Mouse (Mus musculus): ENCODE measurements around the gene Zbtb7a. TPM values are rescaled to one million over a fixed set of nuclear protein-coding genes. Genes with fewer than 3 reads are reported as not detected.
A peak's percentile ranks its signal among the peaks of the same experiment; 100 is the strongest.

Zbtb7a gene
- polyA plus RNA-seq, 1 experiment: 26.1 TPM

DNA sequence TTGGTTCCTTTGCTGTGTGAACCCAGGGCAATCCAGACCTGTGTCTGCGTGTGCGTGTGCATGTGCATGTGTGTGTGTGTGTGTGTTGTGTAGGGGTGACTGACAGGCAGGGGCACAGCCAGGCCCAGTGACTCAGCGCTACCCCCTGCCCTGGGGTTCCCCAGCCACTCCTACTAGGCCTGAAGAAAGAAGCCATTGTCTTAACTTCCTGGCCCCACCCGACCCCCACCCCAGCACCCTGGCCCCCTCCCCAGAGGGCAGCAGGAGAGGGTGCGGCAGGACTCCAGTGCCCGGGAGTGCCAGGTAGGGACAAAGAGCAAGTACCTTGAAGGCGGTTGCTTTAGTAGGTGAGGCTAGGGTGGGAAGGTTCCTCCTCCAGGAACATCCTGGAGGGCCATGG lies 10.8 kb downstream of the Zbtb7a start:
- H3K36me3 ChIP-seq (ENCODE audit: control insufficient read depth, insufficient read depth): peaks cover 16% of the 10 kb centered on the region
- peak overlapping the region; percentile 72 for H3K4me2 ChIP-seq (ENCODE audit: low read depth)
- peak in 1 of 3 experiments; percentile 31 for TF ChIP-seq MYOD1 (IDR thresholded peaks at IDR 0.05; ENCODE audit: control insufficient read depth in 1 of 3, insufficient read length in 2 of 3, low read depth in 2 of 3)
- TF ChIP-seq TCF3 (IDR thresholded peaks at IDR 0.05; ENCODE audit: insufficient read length, low read depth): no peak
- TF ChIP-seq MAX (IDR thresholded peaks at IDR 0.05; ENCODE audit: low read depth): no peak
- TF ChIP-seq REST (IDR thresholded peaks at IDR 0.05; ENCODE audit: insufficient read depth, insufficient read length): no peak

DNA sequence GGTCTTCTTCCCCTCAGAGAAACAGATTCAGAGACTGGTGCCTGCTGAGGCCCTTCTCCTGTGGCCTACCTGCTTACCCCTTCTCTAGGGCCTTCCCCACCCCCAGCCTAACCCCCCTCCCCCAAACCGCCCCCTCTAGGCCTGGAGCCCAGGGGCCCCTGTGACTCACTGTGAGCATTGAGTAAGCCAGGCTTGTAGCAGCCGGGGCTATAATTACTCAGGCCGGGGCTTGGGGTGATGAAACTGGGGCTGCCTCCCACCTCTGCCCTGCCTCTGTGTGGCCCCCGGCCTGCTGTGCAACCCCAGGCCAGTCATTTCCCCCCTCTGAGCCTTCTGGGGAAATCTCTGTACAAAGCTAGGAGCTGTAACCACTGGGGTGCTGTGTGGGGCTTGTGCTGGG lies 11.3 kb downstream of the Zbtb7a start:
- TF ChIP-seq CEBPB (IDR thresholded peaks at IDR 0.05; ENCODE audit: insufficient read depth, poor library complexity, severe bottlenecking): peak; percentile 45; the same call in 1 of the 2 replicates
- TF ChIP-seq MYOD1 (IDR thresholded peaks at IDR 0.05; ENCODE audit: control insufficient read depth in 1 of 3, insufficient read length in 2 of 3, low read depth in 2 of 3): no peak
- TF ChIP-seq MYOG (IDR thresholded peaks at IDR 0.05; ENCODE audit: control insufficient read depth in 1 of 3, insufficient read depth in 1 of 3, insufficient read length in 2 of 3, low read depth in 2 of 3): no peak
- no peak for TF ChIP-seq E2F4 (IDR thresholded peaks at IDR 0.05; ENCODE audit: insufficient read depth)
- TF ChIP-seq SRF (IDR thresholded peaks at IDR 0.05; ENCODE audit: control insufficient read depth, insufficient read length, low read depth): no peak
- no peak for TF ChIP-seq REST (IDR thresholded peaks at IDR 0.05; ENCODE audit: insufficient read depth, insufficient read length)
- TF ChIP-seq TCF12 (IDR thresholded peaks at IDR 0.05; ENCODE audit: insufficient read depth, poor library complexity, severe bottlenecking): no peak
- no peak for TF ChIP-seq TCF3 (IDR thresholded peaks at IDR 0.05; ENCODE audit: insufficient read length, low read depth)
- H3K4me2 ChIP-seq (ENCODE audit: low read depth): peak overlapping the region; percentile 72
- H3K4me3 ChIP-seq: peak overlapping the region; percentile 5
- H3K27me3 ChIP-seq (ENCODE audit: control insufficient read depth, insufficient read depth, insufficient read length): no peaks in the 10 kb centered on the region
- H3K36me3 ChIP-seq (ENCODE audit: control insufficient read depth, insufficient read depth): peaks cover 16% of the 10 kb centered on the region
- peaks cover 62% of the 10 kb centered on the region for H3K79me2 ChIP-seq (ENCODE audit: control insufficient read depth, insufficient read depth)
- no peak overlapping the region for H3ac ChIP-seq (ENCODE audit: control insufficient read depth, insufficient read length)

More for the DNA sequence above, 10.8 kb downstream of the Zbtb7a start:
- peaks cover 67% of the 10 kb centered on the region for H3K79me2 ChIP-seq (ENCODE audit: control insufficient read depth, insufficient read depth)
- peak overlapping the region; percentile 5 for H3K4me3 ChIP-seq
- no peak overlapping the region for H3ac ChIP-seq (ENCODE audit: control insufficient read depth, insufficient read length)
- H3K27me3 ChIP-seq (ENCODE audit: control insufficient read depth, insufficient read depth, insufficient read length): no peaks in the 10 kb centered on the region

DNA sequence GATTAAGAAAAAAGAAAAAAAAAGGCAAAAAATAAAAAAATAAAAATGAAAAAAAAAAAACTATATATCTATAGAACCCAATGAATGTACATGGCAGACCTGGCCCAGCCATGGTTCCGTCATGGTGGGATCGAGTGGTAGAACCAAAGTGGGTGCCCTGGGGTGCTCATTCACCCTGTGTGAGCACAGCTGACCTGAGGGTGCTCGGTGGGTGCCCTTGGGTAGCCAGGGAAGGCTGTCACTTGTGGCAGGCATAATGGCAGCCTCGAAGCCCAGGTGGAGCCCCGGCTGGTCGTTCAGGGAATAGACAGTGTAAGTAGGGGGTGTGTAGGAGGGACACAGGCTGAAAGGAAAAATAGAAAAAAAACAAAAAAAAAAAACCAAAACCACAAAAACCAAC lies 16.2 kb downstream of the Zbtb7a start:
- TF ChIP-seq MYOG (IDR thresholded peaks at IDR 0.05; ENCODE audit: control insufficient read depth in 1 of 3, insufficient read depth in 1 of 3, insufficient read length in 2 of 3, low read depth in 2 of 3) (no peak), POLR2AphosphoS2 (IDR thresholded peaks at IDR 0.05; ENCODE audit: insufficient read length, low read depth) (peak; percentile 75)
- Histone ChIP-seq H3K27me3 (ENCODE audit: control insufficient read depth, insufficient read depth, insufficient read length) (no peaks in the 10 kb centered on the region), H3K36me3 (ENCODE audit: control insufficient read depth, insufficient read depth) (peaks cover 20% of the 10 kb centered on the region), H3K4me2 (ENCODE audit: low read depth) (no peak overlapping the region), H3K4me3 (no peak overlapping the region), H3ac (ENCODE audit: control insufficient read depth, insufficient read length) (no peak overlapping the region), H3K79me2 (ENCODE audit: control insufficient read depth, insufficient read depth) (peaks cover 19% of the 10 kb centered on the region)

DNA sequence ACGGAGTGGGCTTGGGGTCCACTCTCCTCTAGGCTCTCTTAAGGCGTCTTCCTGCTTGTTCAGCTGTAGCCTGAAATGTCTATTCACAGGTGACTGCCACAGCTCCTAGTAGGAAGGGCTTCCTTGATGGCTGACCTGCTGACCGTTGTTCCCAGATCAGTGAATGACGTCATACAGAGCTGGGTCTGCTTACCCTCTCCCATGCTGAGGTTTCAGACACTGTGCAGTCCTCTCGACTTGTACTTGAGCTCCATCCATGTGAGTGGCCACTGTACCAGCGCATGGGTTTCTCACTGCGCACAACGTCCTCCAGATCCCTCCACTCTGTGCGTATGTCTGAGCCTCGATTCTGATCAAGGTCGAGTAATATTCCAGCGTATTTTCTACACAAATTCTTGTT lies 17.6 kb downstream of the Zbtb7a start:
- Histone ChIP-seq H3K4me2 (ENCODE audit: low read depth) (no peak overlapping the region), H3K4me3 (no peak overlapping the region), H3K27me3 (ENCODE audit: control insufficient read depth, insufficient read depth, insufficient read length) (no peaks in the 10 kb centered on the region), H3K36me3 (ENCODE audit: control insufficient read depth, insufficient read depth) (peaks cover 20% of the 10 kb centered on the region), H3K79me2 (ENCODE audit: control insufficient read depth, insufficient read depth) (peaks cover 7% of the 10 kb centered on the region), H3ac (ENCODE audit: control insufficient read depth, insufficient read length) (no peak overlapping the region)
- TF ChIP-seq MYOD1 (IDR thresholded peaks at IDR 0.05; ENCODE audit: control insufficient read depth in 1 of 3, insufficient read length in 2 of 3, low read depth in 2 of 3) (no peak), POLR2A (IDR thresholded peaks at IDR 0.05; ENCODE audit: insufficient read length, low read depth) (peak; percentile 27), POLR2AphosphoS2 (IDR thresholded peaks at IDR 0.05; ENCODE audit: insufficient read length, low read depth) (peak; percentile 92), USF1 (IDR thresholded peaks at IDR 0.05; ENCODE audit: low read depth) (no peak), TCF3 (IDR thresholded peaks at IDR 0.05; ENCODE audit: insufficient read length, low read depth) (no peak), MYOG (IDR thresholded peaks at IDR 0.05; ENCODE audit: control insufficient read depth in 1 of 3, insufficient read depth in 1 of 3, insufficient read length in 2 of 3, low read depth in 2 of 3) (no peak), SRF (IDR thresholded peaks at IDR 0.05; ENCODE audit: control insufficient read depth, insufficient read length, low read depth) (no peak), TCF12 (IDR thresholded peaks at IDR 0.05; ENCODE audit: insufficient read depth, poor library complexity, severe bottlenecking) (no peak), CEBPB (IDR thresholded peaks at IDR 0.05; ENCODE audit: insufficient read depth, poor library complexity, severe bottlenecking) (no peak), REST (IDR thresholded peaks at IDR 0.05; ENCODE audit: insufficient read depth, insufficient read length) (no peak)

DNA sequence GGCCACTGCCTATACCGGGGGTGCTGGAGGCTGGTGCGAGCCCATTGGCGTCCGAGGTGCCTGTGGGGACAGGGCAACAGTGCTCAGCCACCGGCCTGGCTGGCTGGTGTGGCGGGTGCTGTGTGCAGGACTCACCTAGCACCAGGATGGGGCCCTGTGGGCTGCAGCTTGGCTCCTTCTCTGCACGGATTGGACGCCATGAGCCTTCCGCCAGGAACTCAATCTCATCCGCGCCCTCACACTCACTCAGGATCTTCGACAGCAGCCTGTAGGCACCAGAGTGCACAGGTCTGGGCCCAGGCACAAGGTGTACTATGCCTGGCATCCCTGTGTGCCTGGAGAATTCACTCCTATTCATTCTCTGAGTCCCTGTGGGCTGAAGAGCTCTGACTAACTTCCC lies 19.3 kb downstream of the Zbtb7a start:
- Histone ChIP-seq H3K4me2 (ENCODE audit: low read depth) (no peak overlapping the region), H3K79me2 (ENCODE audit: control insufficient read depth, insufficient read depth) (peaks cover under 1% of the 10 kb centered on the region), H3K36me3 (ENCODE audit: control insufficient read depth, insufficient read depth) (peaks cover 16% of the 10 kb centered on the region), H3ac (ENCODE audit: control insufficient read depth, insufficient read length) (no peak overlapping the region), H3K27me3 (ENCODE audit: control insufficient read depth, insufficient read depth, insufficient read length) (no peaks in the 10 kb centered on the region), H3K4me3 (no peak overlapping the region)
- TF ChIP-seq POLR2A (IDR thresholded peaks at IDR 0.05; ENCODE audit: insufficient read length, low read depth) (peak; percentile 37), POLR2AphosphoS2 (IDR thresholded peaks at IDR 0.05; ENCODE audit: insufficient read length, low read depth) (peak; percentile 39), TCF12 (IDR thresholded peaks at IDR 0.05; ENCODE audit: insufficient read depth, poor library complexity, severe bottlenecking) (no peak)

DNA sequence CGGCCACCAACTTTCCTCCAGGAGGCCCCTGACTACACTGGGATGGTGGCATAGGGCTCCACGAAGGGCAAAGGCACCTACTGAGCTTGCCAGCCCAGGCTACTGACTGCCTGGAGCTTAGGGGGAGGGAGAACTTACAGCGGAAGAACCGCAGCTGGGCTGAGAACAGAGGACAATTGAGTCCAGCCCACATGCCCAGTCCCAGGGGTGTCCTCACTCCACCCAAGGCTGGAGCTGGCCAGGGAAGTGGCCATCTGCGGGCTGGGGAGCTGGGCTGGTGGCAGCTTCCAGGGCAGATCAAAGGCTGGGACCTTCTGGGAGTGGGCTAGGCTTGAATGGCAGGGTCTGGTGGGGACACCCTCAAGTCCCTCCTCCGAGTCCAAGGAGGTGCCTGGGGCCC lies 19.7 kb downstream of the Zbtb7a start:
- H3ac ChIP-seq (ENCODE audit: control insufficient read depth, insufficient read length): no peak overlapping the region
- TF ChIP-seq TCF3 (IDR thresholded peaks at IDR 0.05; ENCODE audit: insufficient read length, low read depth): no peak
- no peak for TF ChIP-seq SRF (IDR thresholded peaks at IDR 0.05; ENCODE audit: control insufficient read depth, insufficient read length, low read depth)
- no peak for TF ChIP-seq MYOD1 (IDR thresholded peaks at IDR 0.05; ENCODE audit: control insufficient read depth in 1 of 3, insufficient read length in 2 of 3, low read depth in 2 of 3)
- no peak for TF ChIP-seq MAX (IDR thresholded peaks at IDR 0.05; ENCODE audit: low read depth)
- no peak for TF ChIP-seq POLR2A (IDR thresholded peaks at IDR 0.05; ENCODE audit: insufficient read length, low read depth)
- TF ChIP-seq CEBPB (IDR thresholded peaks at IDR 0.05; ENCODE audit: insufficient read depth, poor library complexity, severe bottlenecking): no peak
- TF ChIP-seq MYOG (IDR thresholded peaks at IDR 0.05; ENCODE audit: control insufficient read depth in 1 of 3, insufficient read depth in 1 of 3, insufficient read length in 2 of 3, low read depth in 2 of 3): no peak
- TF ChIP-seq E2F4 (IDR thresholded peaks at IDR 0.05; ENCODE audit: insufficient read depth): no peak
- no peak for TF ChIP-seq TCF12 (IDR thresholded peaks at IDR 0.05; ENCODE audit: insufficient read depth, poor library complexity, severe bottlenecking)
- TF ChIP-seq POLR2AphosphoS2 (IDR thresholded peaks at IDR 0.05; ENCODE audit: insufficient read length, low read depth): no peak
- TF ChIP-seq USF1 (IDR thresholded peaks at IDR 0.05; ENCODE audit: low read depth): no peak
- TF ChIP-seq REST (IDR thresholded peaks at IDR 0.05; ENCODE audit: insufficient read depth, insufficient read length): no peak
- no peaks in the 10 kb centered on the region for H3K27me3 ChIP-seq (ENCODE audit: control insufficient read depth, insufficient read depth, insufficient read length)
- no peak overlapping the region for H3K4me3 ChIP-seq
- peaks cover 1% of the 10 kb centered on the region for H3K79me2 ChIP-seq (ENCODE audit: control insufficient read depth, insufficient read depth)
- peaks cover 16% of the 10 kb centered on the region for H3K36me3 ChIP-seq (ENCODE audit: control insufficient read depth, insufficient read depth)
- no peak overlapping the region for H3K4me2 ChIP-seq (ENCODE audit: low read depth)

Data from myocyte (in vitro differentiated cells).